21 mouse cellular contexts compared by ENCODE assay signal in genomic region chr10:58373829-58374228, GRCm38 (mm10). TPM values are rescaled to one million over a fixed set of nuclear protein-coding genes. Genes with fewer than 3 reads are reported as not detected.
DNase-seq lines count a peak whose midpoint lies in the region; ATAC-seq and TF ChIP-seq lines count a peak whose summit lies in the region.
"Had no signal": no experiment of that assay in that cellular context is flagged by ENCODE, and none has a peak within 500 bp of the region (broad histone marks: within the 10 kb centered on the region; RNA-seq: fewer than 3 reads in every experiment).

No protein-coding gene starts in this region.

- peak; percentile 64 for DNase-seq in heart, adult 11 months
- no peak for DNase-seq in heart, adult 9 months (ENCODE audit: low spot score in 2 of 2)
- DNase-seq in lung, embryonic 14.5 days = peak; percentile 29
- DNase-seq in lung, postnatal 10 days = no peak
- no peak for DNase-seq in hindbrain, embryonic 11.5 days (ENCODE audit: low spot score)
- DNase-seq: adrenal gland, postnatal 14 days; cerebellum, adult 11-12 months; cerebellum, adult 9-10 months; cerebellum, postnatal 36 days; gastrocnemius, postnatal 10 days; heart, adult 2 months; heart, postnatal 4 days had no signal

- H3K9ac ChIP-seq in lung, embryonic 14.5 days = no peak overlapping the region
- H3K9ac ChIP-seq in liver, embryonic 12.5 days = peak overlapping the region; percentile 86
- peak overlapping the region; percentile 29 for H3K9ac ChIP-seq in liver, embryonic 16.5 days (ENCODE audit: low read depth, low read length)
- no peak overlapping the region for H3K9ac ChIP-seq in hindbrain, embryonic 11.5 days (ENCODE audit: low read depth, low read length)
- H3K9ac ChIP-seq in hindbrain, embryonic 16.5 days (ENCODE audit: low read depth, low read length) = no peak overlapping the region
- H3K9ac ChIP-seq: heart, embryonic 12.5 days; hindbrain, embryonic 13.5 days had no signal

- H3K27ac ChIP-seq in lung, embryonic 14.5 days (ENCODE audit: low read depth) = no peak overlapping the region
- H3K27ac ChIP-seq in liver, embryonic 12.5 days = peak overlapping the region; percentile 97
- peak overlapping the region; percentile 58 for H3K27ac ChIP-seq in liver, embryonic 16.5 days (ENCODE audit: low read length)
- H3K27ac ChIP-seq in hindbrain, embryonic 11.5 days (ENCODE audit: low read depth, low read length) = no peak overlapping the region
- no peak overlapping the region for H3K27ac ChIP-seq in hindbrain, embryonic 16.5 days (ENCODE audit: low read depth, low read length)
- H3K27ac ChIP-seq: embryonic facial prominence, embryonic 10.5 days; heart, adult 2 months; hindbrain, embryonic 13.5 days had no signal

- H3K27me3 ChIP-seq in lung, embryonic 14.5 days (ENCODE audit: insufficient read depth, low read length) = no peaks in the 10 kb centered on the region
- H3K27me3 ChIP-seq in liver, embryonic 12.5 days (replicated peaks) = no peaks in the 10 kb centered on the region
- H3K27me3 ChIP-seq in liver, embryonic 16.5 days (ENCODE audit: control insufficient read depth, insufficient read depth, low read depth, low read length) = no peaks in the 10 kb centered on the region
- H3K27me3 ChIP-seq in hindbrain, embryonic 11.5 days (ENCODE audit: control insufficient read depth, insufficient read depth, low read length) = no peaks in the 10 kb centered on the region
- H3K27me3 ChIP-seq in hindbrain, embryonic 16.5 days (replicated peaks; ENCODE audit: control insufficient read depth, insufficient read depth, low read length) = no peaks in the 10 kb centered on the region
- H3K27me3 ChIP-seq: heart, embryonic 12.5 days; hindbrain, embryonic 13.5 days; Patski had no signal

- H3K36me3 ChIP-seq in lung, embryonic 14.5 days (ENCODE audit: insufficient read depth) = no peaks in the 10 kb centered on the region
- peaks cover 10% of the 10 kb centered on the region; the same call in 1 of the 2 replicates for H3K36me3 ChIP-seq in liver, embryonic 12.5 days
- no peaks in the 10 kb centered on the region for H3K36me3 ChIP-seq in liver, embryonic 16.5 days (ENCODE audit: control insufficient read depth, insufficient read depth)
- H3K36me3 ChIP-seq in hindbrain, embryonic 11.5 days (ENCODE audit: control insufficient read depth, insufficient read depth, low read length) = no peaks in the 10 kb centered on the region
- no peaks in the 10 kb centered on the region for H3K36me3 ChIP-seq in hindbrain, embryonic 16.5 days (ENCODE audit: control insufficient read depth, insufficient read depth, low read length)
- H3K36me3 ChIP-seq: embryonic facial prominence, embryonic 10.5 days; heart, embryonic 12.5 days; hindbrain, embryonic 13.5 days had no signal

- H3K4me3 ChIP-seq in lung, embryonic 14.5 days (ENCODE audit: low read depth, low read length) = no peak overlapping the region
- peak overlapping the region; percentile 76 for H3K4me3 ChIP-seq in liver, embryonic 12.5 days
- H3K4me3 ChIP-seq in liver, embryonic 16.5 days (ENCODE audit: low read depth, low read length) = peak overlapping the region; percentile 46
- H3K4me3 ChIP-seq in hindbrain, embryonic 11.5 days (ENCODE audit: low read depth, low read length) = no peak overlapping the region
- no peak overlapping the region for H3K4me3 ChIP-seq in hindbrain, embryonic 16.5 days (ENCODE audit: low read length)
- H3K4me3 ChIP-seq: embryonic facial prominence, embryonic 10.5 days; heart, adult 2 months; heart, embryonic 12.5 days; hindbrain, embryonic 13.5 days had no signal

- no peak overlapping the region for H3K4me2 ChIP-seq in lung, embryonic 14.5 days
- peak overlapping the region; percentile 76 for H3K4me2 ChIP-seq in liver, embryonic 12.5 days
- peak overlapping the region; percentile 66 for H3K4me2 ChIP-seq in liver, embryonic 16.5 days (ENCODE audit: low read depth, low read length)
- H3K4me2 ChIP-seq in hindbrain, embryonic 11.5 days (replicated peaks; ENCODE audit: low read depth, low read length) = no peak overlapping the region
- no peak overlapping the region for H3K4me2 ChIP-seq in hindbrain, embryonic 16.5 days (ENCODE audit: low read length)
- H3K4me2 ChIP-seq: hindbrain, embryonic 13.5 days had no signal

- no peak for TF ChIP-seq CTCF in lung, embryonic 14.5 days (IDR thresholded peaks at IDR 0.05; ENCODE audit: low read depth)

- H3K4me1 ChIP-seq in lung, embryonic 14.5 days (ENCODE audit: insufficient read depth) = peaks cover 22% of the 10 kb centered on the region
- peaks cover 80% of the 10 kb centered on the region for H3K4me1 ChIP-seq in liver, embryonic 12.5 days
- H3K4me1 ChIP-seq in liver, embryonic 16.5 days (ENCODE audit: control insufficient read depth, low read depth, low read length) = peaks cover 48% of the 10 kb centered on the region
- no peaks in the 10 kb centered on the region for H3K4me1 ChIP-seq in hindbrain, embryonic 11.5 days (replicated peaks; ENCODE audit: control insufficient read depth, insufficient read depth, low read length)
- H3K4me1 ChIP-seq in hindbrain, embryonic 16.5 days (ENCODE audit: control insufficient read depth, insufficient read depth, low read depth, low read length) = peaks cover 3% of the 10 kb centered on the region; the same call in 1 of the 2 replicates

- ATAC-seq in lung, embryonic 14.5 days (ENCODE audit: insufficient read depth) = no peak
- peak; percentile 49; the same call in 1 of the 2 replicates for ATAC-seq in liver, embryonic 12.5 days
- ATAC-seq in liver, embryonic 16.5 days (ENCODE audit: low read depth) = peak; percentile 32
- no peak for ATAC-seq in hindbrain, embryonic 11.5 days (ENCODE audit: low FRiP score)
- ATAC-seq in hindbrain, embryonic 16.5 days = no peak
- ATAC-seq: activated CD4-positive, CD25-positive, alpha-beta regulatory T cell, adult 4 months; forebrain, embryonic 16.5 days; Patski had no signal

- H3K9me3 ChIP-seq in lung, embryonic 14.5 days (ENCODE audit: low read depth, low read length) = no peaks in the 10 kb centered on the region
- no peaks in the 10 kb centered on the region for H3K9me3 ChIP-seq in liver, embryonic 12.5 days (replicated peaks)
- H3K9me3 ChIP-seq in liver, embryonic 16.5 days (replicated peaks; ENCODE audit: control insufficient read depth, low read length) = no peaks in the 10 kb centered on the region
- H3K9me3 ChIP-seq in hindbrain, embryonic 11.5 days (ENCODE audit: control insufficient read depth, low read length) = no peaks in the 10 kb centered on the region
- H3K9me3 ChIP-seq in hindbrain, embryonic 16.5 days (ENCODE audit: control insufficient read depth, low read length) = no peaks in the 10 kb centered on the region
- H3K9me3 ChIP-seq: embryonic facial prominence, embryonic 10.5 days; heart, embryonic 12.5 days; hindbrain, embryonic 13.5 days had no signal

RNA-seq across cellular contexts. Expression of gene Lims1, which starts 50.6 kb away (rescaled TPM):
- polyA plus RNA-seq in lung, embryonic 14.5 days (2014; fragmentation: Nextera tagmentation; extraction: Ambion mirVana) = 200 and 208 TPM in 2 replicates
- 112 and 121 TPM in 2 replicates for polyA plus RNA-seq in liver, embryonic 12.5 days (2016; fragmentation: Nextera tagmentation; extraction: Ambion mirVana)
- polyA plus RNA-seq in liver, embryonic 16.5 days (2015; fragmentation: Nextera tagmentation; extraction: Ambion mirVana) = 80.0 and 83.8 TPM in 2 replicates
- polyA plus RNA-seq in hindbrain, embryonic 11.5 days (2014; fragmentation: Nextera tagmentation; extraction: Ambion mirVana) = 86.2 and 89.9 TPM in 2 replicates
- 60.0 and 61.0 TPM in 2 replicates for polyA plus RNA-seq in hindbrain, embryonic 16.5 days (2015; fragmentation: Nextera tagmentation; extraction: Ambion mirVana)

Comparison
In these comparisons a context has a peak if more than half of its experiments do, and no peak if none do; other contexts are left out.
1. DNase-seq: peak in heart, adult 11 months (single experiment) and lung, embryonic 14.5 days (single experiment); none in heart, adult 9 months (0 of 2), lung, postnatal 10 days (single experiment) and hindbrain, embryonic 11.5 days (single experiment).
2. ATAC-seq: peak in liver, embryonic 12.5 days (single experiment) and liver, embryonic 16.5 days (single experiment); none in lung, embryonic 14.5 days (single experiment), hindbrain, embryonic 11.5 days (single experiment) and hindbrain, embryonic 16.5 days (single experiment).
3. H3K27ac ChIP-seq: peak in liver, embryonic 12.5 days (single experiment) and liver, embryonic 16.5 days (single experiment); none in lung, embryonic 14.5 days (single experiment), hindbrain, embryonic 11.5 days (single experiment) and hindbrain, embryonic 16.5 days (single experiment).
4. H3K4me2 ChIP-seq: peak in liver, embryonic 12.5 days (single experiment) and liver, embryonic 16.5 days (single experiment); none in lung, embryonic 14.5 days (single experiment), hindbrain, embryonic 11.5 days (single experiment) and hindbrain, embryonic 16.5 days (single experiment).
5. H3K4me3 ChIP-seq: peak in liver, embryonic 12.5 days (single experiment) and liver, embryonic 16.5 days (single experiment); none in lung, embryonic 14.5 days (single experiment), hindbrain, embryonic 11.5 days (single experiment) and hindbrain, embryonic 16.5 days (single experiment).
6. H3K9ac ChIP-seq: peak in liver, embryonic 12.5 days (single experiment) and liver, embryonic 16.5 days (single experiment); none in lung, embryonic 14.5 days (single experiment), hindbrain, embryonic 11.5 days (single experiment) and hindbrain, embryonic 16.5 days (single experiment).